Mouse (Mus musculus): ENCODE measurements at regions not wholly inside any gene's neighbourhood (a gene's known extent, or its start where the extent isn't known, plus 50 kb on each side); places are given as distances from the start of the nearest gene placed in this dataset.

- Histone ChIP-seq H3K4me2 (no peak overlapping the region), H3K9me3 (ENCODE audit: low read depth, low read length) (0 out of 2 replicates have a peak, but pooled peaks cover 2% of the 10 kb centered on the region), H3K27ac (ENCODE audit: low read depth) (no peak overlapping the region), H3K4me1 (ENCODE audit: insufficient read depth) (no peaks in the 10 kb centered on the region), H3K36me3 (ENCODE audit: insufficient read depth) (no peaks in the 10 kb centered on the region), H3K27me3 (ENCODE audit: insufficient read depth, low read length) (no peaks in the 10 kb centered on the region), H3K4me3 (ENCODE audit: low read depth, low read length) (no peak overlapping the region), H3K9ac (no peak overlapping the region)
- no peak for TF ChIP-seq CTCF (IDR thresholded peaks at IDR 0.05; ENCODE audit: low read depth)
- WGBS, result 58% methylated on average over 1 of the region's 1 CpGs
- ATAC-seq (ENCODE audit: insufficient read depth) (peak; percentile 84; the same call in 1 of the 2 replicates), DNase-seq (peak; percentile 52)
Observed at GRCm38 (mm10) chr14:106824100-106824706, 718.2 kb downstream of the Trim52 start.

DNA sequence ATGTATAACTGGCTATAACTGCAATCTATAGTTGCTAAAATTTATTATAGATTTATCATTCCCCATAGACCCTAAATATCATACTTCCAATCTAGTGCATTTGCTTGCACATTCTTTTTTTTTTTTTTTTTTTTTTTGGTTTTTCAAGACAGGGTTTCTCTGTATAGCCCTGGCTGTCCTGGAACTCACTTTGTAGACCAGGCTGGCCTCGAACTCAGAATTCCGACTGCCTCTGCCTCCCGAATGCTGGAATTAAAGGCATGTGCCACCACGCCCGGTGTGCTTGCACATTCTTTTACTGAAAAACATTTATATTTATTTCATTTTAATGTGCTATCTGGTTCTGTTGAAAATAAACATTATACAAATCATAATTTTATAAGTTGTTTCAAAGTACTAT lies 729.7 kb downstream of the Trim52 start:
- H3K27me3 ChIP-seq (ENCODE audit: insufficient read depth, low read length), result no peaks in the 10 kb centered on the region
- no peaks in the 10 kb centered on the region for H3K9me3 ChIP-seq (ENCODE audit: low read depth, low read length)
- no peak overlapping the region for H3K27ac ChIP-seq (ENCODE audit: low read depth)
- H3K4me3 ChIP-seq (ENCODE audit: low read depth, low read length), result no peak overlapping the region
- no peak overlapping the region for H3K9ac ChIP-seq
- no peak overlapping the region for H3K4me2 ChIP-seq
- DNase-seq (no peak), ATAC-seq (ENCODE audit: insufficient read depth) (no peak)
- H3K4me1 ChIP-seq (ENCODE audit: insufficient read depth), result no peaks in the 10 kb centered on the region
- 88% methylated on average over 5 of the region's 5 CpGs for WGBS
- TF ChIP-seq CTCF (IDR thresholded peaks at IDR 0.05; ENCODE audit: low read depth), result no peak
- H3K36me3 ChIP-seq (ENCODE audit: insufficient read depth), result no peaks in the 10 kb centered on the region

- H3K9me3 ChIP-seq (ENCODE audit: low read depth, low read length), result no peaks in the 10 kb centered on the region
- no peak for DNase-seq
- no peak for TF ChIP-seq CTCF (IDR thresholded peaks at IDR 0.05; ENCODE audit: low read depth)
Observed at GRCm38 (mm10) chr14:106836179-106836578, 730.2 kb downstream of the Trim52 start.

More at GRCm38 (mm10) chr14:106836179-106836578, 730.2 kb downstream of the Trim52 start:
- H3K27me3 ChIP-seq (ENCODE audit: insufficient read depth, low read length), result no peaks in the 10 kb centered on the region
- no peaks in the 10 kb centered on the region for H3K4me1 ChIP-seq (ENCODE audit: insufficient read depth)
- no peak overlapping the region for H3K4me3 ChIP-seq (ENCODE audit: low read depth, low read length)
- H3K9ac ChIP-seq, result no peak overlapping the region
- no peak overlapping the region for H3K27ac ChIP-seq (ENCODE audit: low read depth)
- 60% methylated on average over 4 of the region's 4 CpGs for WGBS
- H3K4me2 ChIP-seq, result no peak overlapping the region
- H3K36me3 ChIP-seq (ENCODE audit: insufficient read depth), result no peaks in the 10 kb centered on the region
- ATAC-seq (ENCODE audit: insufficient read depth), result no peak
